Mouse (Mus musculus) spleen, postnatal 4 days (tissue): ENCODE measurements around the gene Ccdc54.
A peak's percentile ranks its signal among the peaks of the same experiment; 100 is the strongest.

Experiments used
- DNase-seq, 2 experiments: peaks; one replicate each; pipeline ENCODE4 v3.0.0; 2022; ENCODE audit warnings: low spot score in 2 of 2

The Ccdc54 gene

GRCm38 (mm10) chr16:50542554-50543333 is 48.2 kb downstream of the Ccdc54 start:
- DNase-seq, result peak in 1 of 2 experiments; percentile 12
